Mouse (Mus musculus) megakaryocyte-erythroid progenitor cell, adult 5-6 weeks (primary cell): ENCODE results near the gene Cdk12. TPM values are rescaled to one million over a fixed set of nuclear protein-coding genes. Genes with fewer than 3 reads are reported as not detected.

Source experiments
- ATAC-seq: replicated peaks from 2 replicates; pipeline ENCODE4 v1.8.0; 2016; ENCODE audit warnings: mild to moderate bottlenecking, inconsistent platforms; ENCODE audit not compliant: severe bottlenecking, poor library complexity, low FRiP score, low TSS enrichment
- total RNA-seq, 2 experiments: library from RNA; stranded (forward) in 1 of 2; stranded (reverse) in 1 of 2; fragments of 200-1000, 215-1000 nt in 1 of 2; fragments of >200 nt in 1 of 2; fragmentation: Nextera tagmentation in 1 of 2; gene quantifications; 2 replicates each; pipeline ENCODE4 v1.2.3; 2014 to 2017

Cdk12 gene
- total RNA-seq, 2 experiments from 2014 or later, result 65.8 to 76.6 TPM

GRCm38 (mm10) chr11:98244415-98244814 lies 41.6 kb downstream of the Cdk12 start:
- peak; percentile 74 for ATAC-seq

- ATAC-seq, result no peak
These were observed 44.5 kb downstream of the Cdk12 start for GRCm38 (mm10) chr11:98247325-98247724.

GRCm38 (mm10) chr11:98253807-98254206 lies 50.9 kb downstream of the Cdk12 start:
- ATAC-seq, result no peak

- no peak for ATAC-seq
These were observed 58.0 kb downstream of the Cdk12 start for GRCm38 (mm10) chr11:98260706-98261479.

- peak; percentile 55 for ATAC-seq
These were observed 62.2 kb downstream of the Cdk12 start for GRCm38 (mm10) chr11:98265039-98265438.

- ATAC-seq, result no peak
These were observed 63.0 kb downstream of the Cdk12 start for GRCm38 (mm10) chr11:98265891-98266290.

- no peak for ATAC-seq
These were observed 64.0 kb downstream of the Cdk12 start for GRCm38 (mm10) chr11:98266699-98267402.

GRCm38 (mm10) chr11:98270066-98270465 lies 67.2 kb downstream of the Cdk12 start:
- no peak for ATAC-seq

GRCm38 (mm10) chr11:98270466-98270865 lies 67.6 kb downstream of the Cdk12 start:
- no peak for ATAC-seq

- no peak for ATAC-seq
These were observed 80.9 kb downstream of the Cdk12 start for GRCm38 (mm10) chr11:98283740-98284139.

GRCm38 (mm10) chr11:98284230-98284629 lies 81.4 kb downstream of the Cdk12 start:
- ATAC-seq, result peak; percentile 78

- no peak for ATAC-seq
These were observed 82.5 kb downstream of the Cdk12 start for GRCm38 (mm10) chr11:98285368-98285767.

GRCm38 (mm10) chr11:98287531-98287930 lies 84.7 kb downstream of the Cdk12 start:
- no peak for ATAC-seq

GRCm38 (mm10) chr11:98287961-98288360 lies 85.1 kb downstream of the Cdk12 start:
- no peak for ATAC-seq

- no peak for ATAC-seq
These were observed 87.0 kb downstream of the Cdk12 start for GRCm38 (mm10) chr11:98289873-98290272.

GRCm38 (mm10) chr11:98290906-98291305 lies 88.0 kb downstream of the Cdk12 start:
- no peak for ATAC-seq

GRCm38 (mm10) chr11:98293070-98293469 lies 90.2 kb downstream of the Cdk12 start:
- no peak for ATAC-seq

- ATAC-seq, result 0 out of 2 replicates have a peak, but pooled peaks have one; percentile 54
These were observed 91.5 kb downstream of the Cdk12 start for GRCm38 (mm10) chr11:98294188-98295012.

- no peak for ATAC-seq
These were observed 92.2 kb downstream of the Cdk12 start for GRCm38 (mm10) chr11:98295013-98295585.

- ATAC-seq, result peak; percentile 54; the same call in 1 of the 2 replicates
These were observed 93.4 kb downstream of the Cdk12 start for GRCm38 (mm10) chr11:98296277-98296676.
